9 mouse cellular contexts compared by ENCODE assay signal in genomic region chr3:88512896-88513545, GRCm38 (mm10). TPM values are rescaled to one million over a fixed set of nuclear protein-coding genes. Genes with fewer than 3 reads are reported as not detected.
A peak's percentile ranks its signal among the peaks of the same experiment; 100 is the strongest.
DNase-seq lines count a peak whose midpoint lies in the region; ATAC-seq lines count a peak whose summit lies in the region.
"Had no signal": no experiment of that assay in that cellular context is flagged by ENCODE, and none has a peak within 500 bp of the region (broad histone marks: within the 10 kb centered on the region; RNA-seq: fewer than 3 reads in every experiment).

No protein-coding gene starts in this region.

- no peak for DNase-seq in heart, embryonic 10.5 days (ENCODE audit: low spot score)
- no peak for DNase-seq in heart, adult 8-10 months (ENCODE audit: low spot score)
- DNase-seq in CD4-positive helper T cell, adult 2 months (ENCODE audit: low read depth, low spot score): peak; percentile 74
- no peak for DNase-seq in urinary bladder, adult 2 months (ENCODE audit: low spot score)
- DNase-seq in embryo, embryonic 9.5 days (ENCODE audit: extremely low spot score): no peak
- DNase-seq in spleen, postnatal 14 days (ENCODE audit: low spot score in 2 of 2): no peak

- H3K27ac ChIP-seq in heart, embryonic 10.5 days: peak overlapping the region; percentile 74
- peak overlapping the region; percentile 94 for H3K27ac ChIP-seq in embryonic facial prominence, embryonic 15.5 days (replicated peaks)
- peak overlapping the region; percentile 44 for H3K27ac ChIP-seq in lung, embryonic 15.5 days

- H3K4me3 ChIP-seq in heart, embryonic 10.5 days: 0 out of 2 replicates have a peak overlapping the region, but pooled peaks have one; percentile 2
- no peak overlapping the region for H3K4me3 ChIP-seq in embryonic facial prominence, embryonic 15.5 days (replicated peaks)
- no peak overlapping the region for H3K4me3 ChIP-seq in lung, embryonic 15.5 days
- H3K4me3 ChIP-seq: erythroblast, embryonic 14.5 days had no signal

- no peaks in the 10 kb centered on the region for H3K27me3 ChIP-seq in heart, embryonic 10.5 days (ENCODE audit: insufficient read depth, poor library complexity, severe bottlenecking)
- H3K27me3 ChIP-seq in embryonic facial prominence, embryonic 15.5 days: no peaks in the 10 kb centered on the region
- H3K27me3 ChIP-seq in lung, embryonic 15.5 days: no peaks in the 10 kb centered on the region

- H3K9ac ChIP-seq in embryonic facial prominence, embryonic 15.5 days: no peak overlapping the region
- H3K9ac ChIP-seq in lung, embryonic 15.5 days: no peak overlapping the region

- peaks cover 55% of the 10 kb centered on the region for H3K4me1 ChIP-seq in heart, embryonic 10.5 days
- H3K4me1 ChIP-seq in embryonic facial prominence, embryonic 15.5 days: peaks cover 84% of the 10 kb centered on the region
- H3K4me1 ChIP-seq in lung, embryonic 15.5 days: peaks cover 57% of the 10 kb centered on the region

- H3K4me2 ChIP-seq in embryonic facial prominence, embryonic 15.5 days (replicated peaks): peak overlapping the region; percentile 42
- H3K4me2 ChIP-seq in lung, embryonic 15.5 days: no peak overlapping the region; the same call in 1 of the 2 replicates

- H3K36me3 ChIP-seq in heart, embryonic 10.5 days: no peaks in the 10 kb centered on the region
- H3K36me3 ChIP-seq in embryonic facial prominence, embryonic 15.5 days: no peaks in the 10 kb centered on the region
- H3K36me3 ChIP-seq in lung, embryonic 15.5 days: no peaks in the 10 kb centered on the region

- no peaks in the 10 kb centered on the region for H3K9me3 ChIP-seq in heart, embryonic 10.5 days
- H3K9me3 ChIP-seq in embryonic facial prominence, embryonic 15.5 days (replicated peaks): no peaks in the 10 kb centered on the region
- no peaks in the 10 kb centered on the region for H3K9me3 ChIP-seq in lung, embryonic 15.5 days

- WGBS in heart, embryonic 10.5 days: 32% methylated on average over 12 of the region's 15 CpGs
- WGBS in embryonic facial prominence, embryonic 15.5 days: 16% methylated on average over 12 of the region's 15 CpGs
- WGBS in lung, embryonic 15.5 days: 33% methylated on average over 11 of the region's 15 CpGs

- ATAC-seq in embryonic facial prominence, embryonic 15.5 days (ENCODE audit: insufficient number of reproducible peaks, low FRiP score, low TSS enrichment, low read depth): peak; percentile 73
- no peak for ATAC-seq in lung, embryonic 15.5 days (ENCODE audit: borderline replicate concordance, extremely low read depth, low FRiP score, low TSS enrichment)

RNA-seq across cellular contexts. Expression of gene Lmna, which starts 3.3 kb away (rescaled TPM):
- 57.7 and 80.7 TPM in 2 replicates for polyA plus RNA-seq in heart, embryonic 10.5 days (2016; fragmentation: Nextera tagmentation; extraction: Ambion mirVana)
- 100 to 1,000 TPM; 112 to 127 (median 118) TPM for total RNA-seq in heart, adult 8-10 months (2022)
- polyA plus RNA-seq in embryonic facial prominence, embryonic 15.5 days (2015; fragmentation: Nextera tagmentation; extraction: Ambion mirVana): 625 and 678 TPM in 2 replicates
- polyA plus RNA-seq in lung, embryonic 15.5 days (2015; fragmentation: Nextera tagmentation; extraction: Ambion mirVana): 111 and 121 TPM in 2 replicates
- polyA plus RNA-seq in urinary bladder, adult 2 months (2012; rRNA removed): 171 and 182 TPM in 2 replicates

RNA-seq across cellular contexts. Expression of gene Mex3a, which starts 19.2 kb away (rescaled TPM):
- polyA plus RNA-seq in heart, embryonic 10.5 days (2016; fragmentation: Nextera tagmentation; extraction: Ambion mirVana): 11.6 and 22.8 TPM in 2 replicates
- under 1 TPM; 0.28 to 0.44 (median 0.33) TPM for total RNA-seq in heart, adult 8-10 months (2022)
- polyA plus RNA-seq in embryonic facial prominence, embryonic 15.5 days (2015; fragmentation: Nextera tagmentation; extraction: Ambion mirVana): 22.5 and 22.8 TPM in 2 replicates
- polyA plus RNA-seq in lung, embryonic 15.5 days (2015; fragmentation: Nextera tagmentation; extraction: Ambion mirVana): 15.8 and 16.8 TPM in 2 replicates
- polyA plus RNA-seq in urinary bladder, adult 2 months (2012; rRNA removed): 1.7 and 1.8 TPM in 2 replicates

RNA-seq across cellular contexts. Expression of gene Rab25, which starts 35.1 kb away (rescaled TPM):
- polyA plus RNA-seq in heart, embryonic 10.5 days (2016; fragmentation: Nextera tagmentation; extraction: Ambion mirVana): 1.1 and 1.6 TPM in 2 replicates
- not detected for total RNA-seq in heart, adult 8-10 months (2022)
- polyA plus RNA-seq in embryonic facial prominence, embryonic 15.5 days (2015; fragmentation: Nextera tagmentation; extraction: Ambion mirVana): 96.3 and 107 TPM in 2 replicates
- 33.1 and 36.4 TPM in 2 replicates for polyA plus RNA-seq in lung, embryonic 15.5 days (2015; fragmentation: Nextera tagmentation; extraction: Ambion mirVana)
- 135 and 174 TPM in 2 replicates for polyA plus RNA-seq in urinary bladder, adult 2 months (2012; rRNA removed)
- polyA plus RNA-seq: erythroblast, embryonic 14.5 days had no signal

RNA-seq across cellular contexts. Expression of gene Lamtor2, which starts 39.9 kb away (rescaled TPM):
- polyA plus RNA-seq in heart, embryonic 10.5 days (2016; fragmentation: Nextera tagmentation; extraction: Ambion mirVana): 154 and 190 TPM in 2 replicates
- 100 to 1,000 TPM; 104 to 116 (median 107) TPM for total RNA-seq in heart, adult 8-10 months (2022)
- 183 and 199 TPM in 2 replicates for polyA plus RNA-seq in embryonic facial prominence, embryonic 15.5 days (2015; fragmentation: Nextera tagmentation; extraction: Ambion mirVana)
- polyA plus RNA-seq in lung, embryonic 15.5 days (2015; fragmentation: Nextera tagmentation; extraction: Ambion mirVana): 165 and 178 TPM in 2 replicates
- 124 and 134 TPM in 2 replicates for polyA plus RNA-seq in urinary bladder, adult 2 months (2012; rRNA removed)

RNA-seq across cellular contexts. Expression of gene Ubqln4, which starts 40.5 kb away (rescaled TPM):
- polyA plus RNA-seq in heart, embryonic 10.5 days (2016; fragmentation: Nextera tagmentation; extraction: Ambion mirVana): 49.5 and 62.2 TPM in 2 replicates
- total RNA-seq in heart, adult 8-10 months (2022): 10 to 100 TPM; 68.8 to 90.5 (median 77.6) TPM
- 44.4 and 47.6 TPM in 2 replicates for polyA plus RNA-seq in embryonic facial prominence, embryonic 15.5 days (2015; fragmentation: Nextera tagmentation; extraction: Ambion mirVana)
- polyA plus RNA-seq in lung, embryonic 15.5 days (2015; fragmentation: Nextera tagmentation; extraction: Ambion mirVana): 46.4 and 49.4 TPM in 2 replicates
- 36.9 and 38.6 TPM in 2 replicates for polyA plus RNA-seq in urinary bladder, adult 2 months (2012; rRNA removed)

Comparison
In these comparisons a context has a peak if more than half of its experiments do, and no peak if none do; other contexts are left out.
1. H3K27ac ChIP-seq: peak in every context shown above with its lines; median percentile 94 in embryonic facial prominence, embryonic 15.5 days; 74 in heart, embryonic 10.5 days; 44 in lung, embryonic 15.5 days.
2. RNA of gene Rab25, which starts 35.1 kb away (polyA plus RNA-seq): 135 to 174 TPM in urinary bladder, adult 2 months, 96.3 to 107 TPM in embryonic facial prominence, embryonic 15.5 days and 33.1 to 36.4 TPM in lung, embryonic 15.5 days; 1.1 to 1.6 TPM in heart, embryonic 10.5 days; every median in the first group is over 10 times any median in the second.